Mouse (Mus musculus): ENCODE measurements around the gene E130218I03Rik. TPM values are rescaled to one million over a fixed set of nuclear protein-coding genes. Genes with fewer than 3 reads are reported as not detected.

The E130218I03Rik gene
- polyA plus RNA-seq (2015; fragmentation: Illumina TruSeq; extraction: RNeasy Lipid Tissue Mini Kit (QIAGEN cat#74804); ENCODE audit: insufficient read depth, low replicate concordance) = not detected

DNA sequence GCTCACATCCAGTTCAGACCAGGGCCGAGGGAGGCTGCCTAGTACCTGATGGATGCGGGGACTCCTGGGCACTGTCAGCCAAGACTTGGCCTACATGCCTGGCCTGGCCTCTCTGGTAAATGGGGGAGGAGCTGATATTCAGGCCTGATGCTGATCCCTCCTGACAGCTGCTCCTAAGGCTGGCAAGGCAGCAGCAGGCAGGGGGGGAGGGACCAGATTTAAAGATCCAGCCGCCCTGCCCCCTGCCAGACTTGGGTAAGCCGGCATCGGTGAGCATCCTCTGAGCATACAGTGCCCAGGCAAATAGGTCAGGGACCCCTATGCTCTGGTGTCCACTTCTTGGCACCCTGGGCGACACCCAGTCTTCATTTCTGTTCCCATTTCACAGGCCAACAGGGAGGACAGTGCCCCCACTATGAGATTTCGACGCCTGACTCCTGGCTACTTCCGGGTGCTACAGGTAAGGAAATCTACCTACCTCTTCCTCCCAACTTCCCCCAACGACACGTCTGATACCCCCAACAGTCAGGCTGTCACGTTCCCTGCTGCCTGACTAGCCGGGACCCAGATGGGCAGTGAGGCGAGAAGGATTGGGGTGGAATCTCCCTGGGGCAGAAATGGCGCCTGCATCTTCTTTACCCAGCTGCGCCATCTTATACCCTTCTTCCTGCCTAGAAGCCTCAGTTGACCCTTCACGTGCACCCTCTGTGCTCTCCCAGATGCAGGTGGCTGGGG lies at the start of gene E130218I03Rik:
TSS of gene E130218I03Rik (plus strand) at position 147 of the 735 bp plus-strand sequence.

DNA sequence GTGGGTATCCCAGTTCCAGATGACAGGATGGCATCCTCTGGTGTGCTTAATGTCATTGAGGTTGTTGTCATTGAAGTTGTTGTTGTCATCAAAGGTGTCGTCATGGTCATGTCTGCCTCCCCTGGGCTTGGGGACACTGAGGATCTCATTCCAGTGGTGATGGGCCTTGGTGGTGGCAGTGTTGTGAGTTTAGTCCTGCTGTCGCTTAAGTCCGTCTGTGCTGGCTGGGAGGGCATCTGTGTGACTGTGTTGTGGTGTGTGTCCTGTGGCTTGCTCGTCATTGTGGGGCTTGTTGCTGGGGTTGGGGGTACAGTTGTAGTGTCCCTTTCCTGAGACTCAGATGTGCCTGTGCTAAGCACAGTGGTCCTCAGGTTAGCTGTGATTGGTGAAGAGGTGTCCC lies 40.6 kb upstream of the E130218I03Rik start, which contains the start of gene Gm7534:
TSS of gene Gm7534 (minus strand) at position 101 of the 400 bp plus-strand sequence.

DNA sequence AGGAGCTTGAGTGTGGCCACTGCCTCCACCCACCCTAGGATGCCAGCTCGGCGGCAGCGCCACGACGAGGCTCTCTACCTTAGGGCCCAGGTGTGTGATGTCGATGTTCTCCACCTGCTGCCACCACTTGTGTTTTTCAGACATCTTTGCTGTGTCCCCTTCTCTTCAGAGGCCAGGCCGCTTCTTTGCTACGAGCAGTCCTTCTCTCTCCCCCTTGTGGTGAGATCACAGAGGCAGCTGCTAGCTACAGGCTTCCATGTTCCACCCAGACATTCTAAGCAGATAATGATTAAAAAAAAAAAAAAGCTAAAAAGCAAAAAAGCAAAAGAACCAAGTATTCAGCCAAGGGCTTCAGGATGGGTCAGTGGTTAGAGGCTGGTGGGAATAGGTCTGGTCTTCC lies 16.3 kb upstream of the E130218I03Rik start, which contains the start of gene Catsper4:
TSS of gene Catsper4 (minus strand) at position 190 of the 400 bp plus-strand sequence.

DNA sequence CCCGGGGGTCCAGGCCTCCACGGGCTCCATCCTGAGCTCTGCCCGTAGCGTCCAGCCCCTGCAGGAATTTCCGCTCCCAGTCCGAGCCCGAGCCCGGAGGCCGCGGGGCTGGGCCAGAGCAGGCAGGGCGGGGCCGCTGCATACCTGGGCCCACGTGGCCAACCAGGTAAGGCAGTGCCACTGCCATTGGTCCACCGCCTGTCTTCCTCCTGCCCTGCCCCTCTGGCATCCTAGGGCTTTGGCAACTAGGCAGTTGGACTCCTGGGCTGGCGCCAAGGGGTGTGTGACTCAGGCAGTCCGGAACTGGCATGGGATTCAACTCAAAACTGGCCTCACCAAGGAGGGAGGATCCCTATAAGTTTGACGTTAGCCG lies 5.2 kb upstream of the E130218I03Rik start, which contains the start of gene Cnksr1:
TSS of gene Cnksr1 (minus strand) at position 121 of the 373 bp plus-strand sequence.

DNA sequence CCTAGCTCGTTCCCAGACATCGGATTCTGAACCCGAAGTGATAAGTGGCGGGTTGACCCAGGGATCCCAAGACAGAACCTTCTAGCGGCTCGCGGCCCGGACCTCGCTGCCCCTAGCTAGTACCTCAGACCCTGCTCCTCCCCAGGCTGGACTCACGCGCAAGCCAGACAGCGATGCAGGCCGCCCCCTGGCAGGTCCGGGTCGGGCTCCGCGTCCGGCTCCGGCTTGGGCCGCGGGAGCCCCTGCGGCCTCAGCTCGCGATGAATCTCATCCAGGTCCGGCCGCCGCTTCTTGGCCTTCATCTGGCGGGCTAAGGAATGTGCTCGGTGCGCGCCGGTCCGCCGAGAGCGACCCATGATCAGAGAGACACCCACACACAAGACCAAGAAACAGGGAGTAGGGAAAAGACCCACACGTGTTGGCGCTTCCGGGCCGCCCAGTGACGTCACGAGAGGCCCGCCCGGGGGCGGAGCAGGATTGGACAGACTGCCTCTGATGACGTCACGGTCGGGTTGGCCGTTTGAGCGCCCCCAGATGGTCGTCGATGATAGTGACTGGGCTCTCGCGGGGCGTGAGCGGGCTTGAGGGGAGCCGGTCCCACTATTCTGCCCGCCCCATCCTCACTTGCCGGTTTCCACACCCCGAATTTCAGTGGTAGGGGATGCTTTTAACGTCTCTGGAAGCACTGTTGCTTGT lies 1.8 kb downstream of the E130218I03Rik start, which contains the start of gene Zfp593:
TSS of gene Zfp593 (minus strand) at position 445 of the 696 bp plus-strand sequence.

DNA sequence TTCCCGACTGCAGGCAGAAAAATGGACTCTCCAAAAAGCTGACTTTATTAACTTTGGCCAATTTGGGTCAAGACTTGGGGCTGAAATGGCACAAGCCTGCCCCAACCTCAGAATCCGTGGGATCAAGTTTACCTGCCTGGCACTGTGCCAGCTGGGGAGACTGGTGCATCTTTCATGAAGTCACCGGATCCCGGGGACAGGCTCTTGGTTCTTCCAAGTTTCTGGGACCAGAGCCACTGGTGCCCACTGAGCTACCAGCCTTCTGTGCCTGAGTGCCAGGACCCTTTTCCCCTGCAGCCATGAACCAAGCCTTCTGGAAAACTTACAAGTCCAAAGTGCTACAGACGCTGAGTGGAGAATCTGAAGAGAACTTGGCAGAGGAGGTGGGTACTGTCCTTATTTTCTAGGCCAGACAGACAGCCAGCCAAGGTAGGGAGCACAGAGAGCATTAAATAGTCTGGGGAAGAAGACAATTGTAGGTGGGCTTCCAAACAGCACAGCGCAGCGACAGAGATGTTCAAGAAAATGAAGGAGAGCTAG lies 3.3 kb downstream of the E130218I03Rik start, which contains the start of gene Gm30191:
TSS of gene Gm30191 (plus strand) at position 217 of the 540 bp plus-strand sequence.

DNA sequence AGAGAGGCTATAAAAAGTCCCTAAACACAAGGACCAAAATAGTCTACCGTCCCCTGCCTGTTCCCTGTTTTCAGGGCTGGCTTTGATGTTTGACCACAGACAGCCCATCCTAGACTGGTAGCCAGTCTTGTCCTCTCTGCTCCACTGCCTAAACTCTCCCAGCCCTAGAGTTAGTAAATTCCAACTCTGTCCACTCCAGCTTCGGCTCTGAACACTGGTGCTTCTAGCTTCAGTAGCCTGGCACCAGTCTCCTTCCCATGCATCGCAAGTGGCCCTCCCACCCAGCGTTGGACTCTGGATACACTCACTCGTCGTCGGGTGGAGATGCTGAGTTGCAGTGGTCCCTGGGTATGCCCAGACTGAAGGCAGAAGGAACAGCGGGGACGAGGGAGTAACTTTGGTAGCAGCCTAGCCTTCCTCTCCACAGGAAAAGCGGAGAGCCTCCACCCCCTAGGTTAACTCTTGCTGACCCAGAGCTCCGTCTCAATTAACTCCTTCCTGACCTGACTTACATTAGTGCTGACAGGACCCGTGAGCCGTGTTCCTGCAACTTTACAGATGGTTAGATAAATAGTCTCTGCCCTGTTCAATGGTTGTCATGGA lies 10.4 kb downstream of the E130218I03Rik start, which contains the start of gene Grrp1:
TSS of gene Grrp1 (minus strand) at position 385 of the 603 bp plus-strand sequence.

DNA sequence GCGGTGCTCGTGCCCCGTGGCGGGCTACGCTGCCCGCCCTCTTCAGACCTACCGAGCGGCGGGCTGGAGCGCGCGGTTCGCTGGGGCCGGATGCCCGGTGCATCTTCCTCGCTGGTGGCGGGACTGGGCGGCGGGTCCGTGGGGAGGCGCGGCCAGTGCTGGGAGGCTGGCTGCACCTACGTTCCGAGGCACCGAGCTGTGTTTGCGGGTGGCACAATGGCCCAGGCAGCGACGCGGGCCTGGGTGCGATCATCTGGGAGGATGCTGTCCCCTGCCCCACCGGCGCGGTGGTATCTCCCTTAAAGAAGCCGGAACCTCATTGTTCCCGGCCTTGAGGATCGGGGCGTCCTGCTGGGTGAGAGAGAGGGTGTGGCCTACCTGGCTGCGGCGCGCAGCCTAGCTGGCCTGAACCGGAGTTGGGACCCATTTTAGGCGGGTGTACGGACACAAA lies 44.1 kb downstream of the E130218I03Rik start, which contains the start of gene Pdik1l:
TSS of gene Pdik1l (minus strand) at position 321 of the 451 bp plus-strand sequence.

Other genes with a start within 250 kb of the E130218I03Rik start
- 21.6 TPM for gene Dhdds, start 242.7 kb upstream of the E130218I03Rik start, polyA plus RNA-seq (2015; fragmentation: Illumina TruSeq; extraction: RNeasy Lipid Tissue Mini Kit (QIAGEN cat#74804); ENCODE audit: insufficient read depth, low replicate concordance)
- 0.08 TPM for gene Lin28a, start 224.8 kb upstream of the E130218I03Rik start, polyA plus RNA-seq (2015; fragmentation: Illumina TruSeq; extraction: RNeasy Lipid Tissue Mini Kit (QIAGEN cat#74804); ENCODE audit: insufficient read depth, low replicate concordance)
- gene Zfp683, start 189.8 kb upstream of the E130218I03Rik start, polyA plus RNA-seq (2015; fragmentation: Illumina TruSeq; extraction: RNeasy Lipid Tissue Mini Kit (QIAGEN cat#74804); ENCODE audit: insufficient read depth, low replicate concordance) = 0.95 TPM
- gene Crybg2, start 182.8 kb upstream of the E130218I03Rik start, polyA plus RNA-seq (2015; fragmentation: Illumina TruSeq; extraction: RNeasy Lipid Tissue Mini Kit (QIAGEN cat#74804); ENCODE audit: insufficient read depth, low replicate concordance) = 3.5 TPM
- 2,441 TPM for gene Cd52, start 148.6 kb upstream of the E130218I03Rik start, polyA plus RNA-seq (2015; fragmentation: Illumina TruSeq; extraction: RNeasy Lipid Tissue Mini Kit (QIAGEN cat#74804); ENCODE audit: insufficient read depth, low replicate concordance)
- 10.4 TPM for gene Ubxn11, start 141.1 kb upstream of the E130218I03Rik start, polyA plus RNA-seq (2015; fragmentation: Illumina TruSeq; extraction: RNeasy Lipid Tissue Mini Kit (QIAGEN cat#74804); ENCODE audit: insufficient read depth, low replicate concordance)
- 432 TPM for gene Sh3bgrl3, start 114.9 kb upstream of the E130218I03Rik start, polyA plus RNA-seq (2015; fragmentation: Illumina TruSeq; extraction: RNeasy Lipid Tissue Mini Kit (QIAGEN cat#74804); ENCODE audit: insufficient read depth, low replicate concordance)
- gene Cep85, start 56.5 kb upstream of the E130218I03Rik start, polyA plus RNA-seq (2015; fragmentation: Illumina TruSeq; extraction: RNeasy Lipid Tissue Mini Kit (QIAGEN cat#74804); ENCODE audit: insufficient read depth, low replicate concordance) = 23.9 TPM
- not detected for gene Gm7534, start 40.7 kb upstream of the E130218I03Rik start, polyA plus RNA-seq (2015; fragmentation: Illumina TruSeq; extraction: RNeasy Lipid Tissue Mini Kit (QIAGEN cat#74804); ENCODE audit: insufficient read depth, low replicate concordance)
- gene Catsper4, start 16.3 kb upstream of the E130218I03Rik start, polyA plus RNA-seq (2015; fragmentation: Illumina TruSeq; extraction: RNeasy Lipid Tissue Mini Kit (QIAGEN cat#74804); ENCODE audit: insufficient read depth, low replicate concordance) = not detected
- not detected for gene Cnksr1, start 5.3 kb upstream of the E130218I03Rik start, polyA plus RNA-seq (2015; fragmentation: Illumina TruSeq; extraction: RNeasy Lipid Tissue Mini Kit (QIAGEN cat#74804); ENCODE audit: insufficient read depth, low replicate concordance)
- gene Zfp593, start 1.9 kb downstream of the E130218I03Rik start, polyA plus RNA-seq (2015; fragmentation: Illumina TruSeq; extraction: RNeasy Lipid Tissue Mini Kit (QIAGEN cat#74804); ENCODE audit: insufficient read depth, low replicate concordance) = 4.3 TPM
- not detected for gene Gm30191, start 3.3 kb downstream of the E130218I03Rik start, polyA plus RNA-seq (2015; fragmentation: Illumina TruSeq; extraction: RNeasy Lipid Tissue Mini Kit (QIAGEN cat#74804); ENCODE audit: insufficient read depth, low replicate concordance)
- gene Grrp1, start 10.4 kb downstream of the E130218I03Rik start, polyA plus RNA-seq (2015; fragmentation: Illumina TruSeq; extraction: RNeasy Lipid Tissue Mini Kit (QIAGEN cat#74804); ENCODE audit: insufficient read depth, low replicate concordance) = 0.26 TPM
- gene Pdik1l, start 44.2 kb downstream of the E130218I03Rik start, polyA plus RNA-seq (2015; fragmentation: Illumina TruSeq; extraction: RNeasy Lipid Tissue Mini Kit (QIAGEN cat#74804); ENCODE audit: insufficient read depth, low replicate concordance) = 22.6 TPM
- gene Trim63, start 71.5 kb downstream of the E130218I03Rik start, polyA plus RNA-seq (2015; fragmentation: Illumina TruSeq; extraction: RNeasy Lipid Tissue Mini Kit (QIAGEN cat#74804); ENCODE audit: insufficient read depth, low replicate concordance) = 0.50 TPM
- 2.0 TPM for gene Slc30a2, start 99.5 kb downstream of the E130218I03Rik start, polyA plus RNA-seq (2015; fragmentation: Illumina TruSeq; extraction: RNeasy Lipid Tissue Mini Kit (QIAGEN cat#74804); ENCODE audit: insufficient read depth, low replicate concordance)
- gene Extl1, start 140.2 kb downstream of the E130218I03Rik start, polyA plus RNA-seq (2015; fragmentation: Illumina TruSeq; extraction: RNeasy Lipid Tissue Mini Kit (QIAGEN cat#74804); ENCODE audit: insufficient read depth, low replicate concordance) = 6.7 TPM
- 3.3 TPM for gene Pafah2, start 152.7 kb downstream of the E130218I03Rik start, polyA plus RNA-seq (2015; fragmentation: Illumina TruSeq; extraction: RNeasy Lipid Tissue Mini Kit (QIAGEN cat#74804); ENCODE audit: insufficient read depth, low replicate concordance)
- gene Stmn1, start 224.7 kb downstream of the E130218I03Rik start, polyA plus RNA-seq (2015; fragmentation: Illumina TruSeq; extraction: RNeasy Lipid Tissue Mini Kit (QIAGEN cat#74804); ENCODE audit: insufficient read depth, low replicate concordance) = 122 TPM

Measured in spleen, adult 10 weeks (tissue).